Mouse (Mus musculus) small intestine, adult 2 months (tissue): ENCODE results near the gene Gjb3. TPM values are rescaled to one million over a fixed set of nuclear protein-coding genes. Genes with fewer than 3 reads are reported as not detected.

Experiments used
- H3K27ac ChIP-seq: fragments of 200-500 bp; 2 replicates; pipeline ENCODE4 v1.5.1; 2012; ENCODE audit warnings: low read depth, low read length, control low read depth, inconsistent platforms; ENCODE audit not compliant: insufficient read depth
- H3K27me3 ChIP-seq: fragments of 200-500 bp; 2 replicates; pipeline ENCODE4 v1.6.1; 2012; ENCODE audit warnings: mild to moderate bottlenecking, moderate library complexity, low read length, inconsistent platforms; ENCODE audit not compliant: control insufficient read depth, insufficient read depth
- H3K36me3 ChIP-seq: fragments of 200-500 bp; 2 replicates; pipeline ENCODE4 v1.6.1; 2012; ENCODE audit warnings: mild to moderate bottlenecking, low read length, control low read depth, inconsistent platforms; ENCODE audit not compliant: control insufficient read depth, insufficient read depth
- H3K4me1 ChIP-seq: fragments of 200-500 bp; 2 replicates; pipeline ENCODE4 v1.6.1; 2012; ENCODE audit warnings: low read length, inconsistent platforms, mixed read lengths; ENCODE audit not compliant: control insufficient read depth, insufficient read depth, insufficient read length
- H3K4me3 ChIP-seq: fragments of 200-500 bp; 2 replicates; pipeline ENCODE4 v1.5.1; 2012; ENCODE audit warnings: low read depth, mild to moderate bottlenecking, control low read depth, inconsistent platforms, low read length, moderate library complexity
- CTCF ChIP-seq: fragments of 200-500 bp; IDR thresholded peaks from 2 replicates; pipeline ENCODE4 v1.5.1; 2012; ENCODE audit warnings: low read depth, mild to moderate bottlenecking, control low read depth, inconsistent platforms, low read length, moderate library complexity, mixed read lengths; ENCODE audit not compliant: insufficient replicate concordance, insufficient read length; ENCODE audit errors: extremely low read depth
- POLR2A ChIP-seq: fragments of 200-500 bp; IDR thresholded peaks from 2 replicates; pipeline ENCODE4 v1.6.1; 2012; ENCODE audit warnings: low read depth, mild to moderate bottlenecking, control low read depth, inconsistent platforms, low read length, moderate library complexity
- WGBS: fragments of 180-500 bp; shearing (Covaris S2); methylation state at CpG from one replicate; pipeline ENCODE4 v1.1.7; 2018; 5-methylcytosine and 5-hydroxymethylcytosine counted together
- polyA plus RNA-seq: library from polyadenylated mRNA; depleted of rRNA; stranded (reverse); fragments of >200 nt; gene quantifications from 2 replicates; pipeline ENCODE4 v1.2.3, GENCODE M21; 2012

Gjb3 gene
- polyA plus RNA-seq, 1 experiment = 21.3 TPM

DNA sequence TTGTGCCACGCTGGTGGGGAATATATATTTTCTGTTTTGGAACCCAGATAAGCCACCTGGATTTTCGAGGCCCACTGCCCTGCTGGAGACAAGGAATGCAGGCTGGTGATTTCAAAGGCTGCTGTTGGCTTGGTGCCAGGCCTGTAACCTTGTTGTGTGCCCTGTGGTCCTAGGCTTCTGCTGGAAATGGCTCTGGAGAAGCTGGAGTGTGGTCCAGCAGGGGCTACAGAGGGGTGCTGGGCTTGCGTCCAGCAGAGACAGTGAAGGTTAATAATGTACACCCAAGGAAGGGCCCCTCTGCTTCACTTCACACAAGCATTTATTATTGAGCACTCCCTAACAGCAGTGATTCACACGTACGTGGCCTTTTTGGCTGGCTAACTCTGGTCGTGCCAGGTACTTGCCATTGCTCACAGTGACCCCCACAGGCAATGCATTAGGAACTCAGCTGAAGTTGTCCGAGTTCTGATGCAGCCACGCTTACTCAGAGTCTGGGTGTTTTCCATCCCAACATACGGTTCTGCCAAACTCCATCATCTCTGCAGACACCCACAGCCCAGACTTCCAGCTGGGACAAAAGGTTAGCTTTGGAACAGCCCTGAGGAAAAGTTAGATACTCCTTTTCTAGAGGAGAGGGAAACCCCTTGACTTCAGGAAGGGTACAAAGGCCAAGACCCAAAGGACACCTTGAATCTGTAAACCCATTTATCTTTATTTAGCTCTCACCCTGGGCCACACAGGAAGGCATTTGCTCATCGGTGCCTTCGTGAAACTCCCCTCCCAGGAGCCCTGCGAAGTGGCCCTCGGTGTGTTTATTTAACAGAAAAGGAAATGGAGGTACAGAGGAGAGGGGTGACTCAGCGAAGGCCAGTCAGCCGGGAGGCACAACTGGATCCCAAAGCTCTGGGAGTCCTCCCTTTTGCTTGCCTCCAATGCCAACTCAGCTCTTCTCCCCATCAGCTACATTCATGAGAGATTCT is 24.2 kb upstream of the Gjb3 start:
- Histone ChIP-seq H3K4me1 (no peaks in the 10 kb centered on the region), H3K27me3 (no peaks in the 10 kb centered on the region), H3K36me3 (no peaks in the 10 kb centered on the region), H3K27ac (no peak overlapping the region), H3K4me3 (no peak overlapping the region)
- 40% methylated on average over 15 of the region's 15 CpGs for WGBS
- no peak for TF ChIP-seq CTCF
- no peak for TF ChIP-seq POLR2A

DNA sequence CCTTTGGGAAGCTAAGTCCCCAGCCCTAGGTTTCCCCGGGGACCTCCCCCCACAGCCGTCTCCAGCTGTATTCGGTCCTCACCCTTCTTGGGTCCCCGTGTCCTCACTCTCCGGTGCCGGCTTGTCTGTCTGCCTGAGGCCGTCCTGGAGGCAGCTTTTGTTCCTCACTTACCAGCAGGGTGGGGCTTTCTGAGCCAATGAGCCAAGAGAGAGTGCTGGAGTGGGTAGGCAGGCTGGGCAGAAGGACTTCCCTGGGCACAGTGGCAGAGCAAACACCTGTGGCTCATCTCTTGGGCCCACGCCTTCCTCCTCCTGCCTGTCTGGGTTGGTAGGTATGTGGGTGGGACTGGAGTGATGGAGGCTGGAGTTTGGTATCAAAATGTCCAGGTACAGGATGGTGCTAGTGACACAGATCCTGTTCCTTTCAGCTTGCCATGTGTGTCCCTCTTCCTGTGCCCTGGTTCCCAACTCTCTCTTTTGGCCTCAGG is 23.4 kb upstream of the Gjb3 start, which contains the start of gene Gjb4:
TSS of gene Gjb4 (minus strand) at position 131 of the 488 bp plus-strand sequence.
- no peak within 1 kb of the TSS for H3K27ac ChIP-seq
- H3K36me3 ChIP-seq = no peaks in the 10 kb centered on the region
- WGBS = 42% methylated on average over 8 of the region's 8 CpGs
- TF ChIP-seq CTCF (no peak), POLR2A (no peak)
- no peaks in the 10 kb centered on the region for H3K27me3 ChIP-seq
- H3K4me3 ChIP-seq = no peak within 1 kb of the TSS
- no peaks in the 10 kb centered on the region for H3K4me1 ChIP-seq

GRCm38 (mm10) chr4:127352594-127352993 is 21.9 kb upstream of the Gjb3 start:
- Histone ChIP-seq H3K36me3 (no peaks in the 10 kb centered on the region), H3K27ac (no peak overlapping the region), H3K27me3 (no peaks in the 10 kb centered on the region), H3K4me3 (no peak overlapping the region), H3K4me1 (no peaks in the 10 kb centered on the region)
- WGBS = 53% methylated on average over 1 of the region's 1 CpGs
- TF ChIP-seq CTCF (no peak), POLR2A (no peak)

- Histone ChIP-seq H3K4me3 (no peak overlapping the region), H3K27ac (no peak overlapping the region), H3K4me1 (no peaks in the 10 kb centered on the region), H3K36me3 (no peaks in the 10 kb centered on the region), H3K27me3 (no peaks in the 10 kb centered on the region)
- no peak for TF ChIP-seq POLR2A
- TF ChIP-seq CTCF = no peak
- whole genome bisulfite sequencing = 25% methylated on average over 4 of the region's 4 CpGs
These were observed 19.1 kb upstream of the Gjb3 start for GRCm38 (mm10) chr4:127349560-127350300.

GRCm38 (mm10) chr4:127345000-127345399 is 14.4 kb upstream of the Gjb3 start:
- Histone ChIP-seq H3K4me3 (no peak overlapping the region), H3K27ac (no peak overlapping the region), H3K36me3 (no peaks in the 10 kb centered on the region), H3K27me3 (no peaks in the 10 kb centered on the region), H3K4me1 (no peaks in the 10 kb centered on the region)
- TF ChIP-seq POLR2A (no peak), CTCF (no peak)
- WGBS = 58% methylated on average over 5 of the region's 5 CpGs

- Histone ChIP-seq H3K4me1 (no peaks in the 10 kb centered on the region), H3K27me3 (no peaks in the 10 kb centered on the region), H3K27ac (no peak overlapping the region), H3K4me3 (no peak overlapping the region), H3K36me3 (no peaks in the 10 kb centered on the region)
- TF ChIP-seq CTCF (no peak), POLR2A (no peak)
- 38% methylated on average over 6 of the region's 6 CpGs for WGBS
These were observed 10.7 kb upstream of the Gjb3 start for GRCm38 (mm10) chr4:127341372-127341771.

DNA sequence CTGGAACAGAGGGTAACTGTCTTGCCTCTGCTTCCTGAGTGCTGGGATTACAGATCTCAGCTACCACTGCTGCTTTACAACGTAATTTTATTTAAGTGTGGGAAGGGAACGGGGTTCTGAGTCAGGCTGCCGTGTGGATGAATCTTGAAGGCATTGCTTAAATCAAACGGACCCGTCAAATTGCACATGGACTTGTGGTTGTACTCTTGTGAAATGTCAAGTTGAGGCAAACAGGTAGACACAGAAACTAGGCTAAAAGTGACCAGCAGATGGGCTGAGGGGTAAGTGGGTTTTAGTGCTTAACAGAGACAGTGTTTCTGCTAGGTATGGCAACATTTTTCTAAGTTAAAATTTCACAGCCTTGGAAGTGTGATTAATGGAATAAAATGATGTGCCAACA is 7.0 kb upstream of the Gjb3 start:
- no peaks in the 10 kb centered on the region for H3K36me3 ChIP-seq
- 77% methylated on average over 5 of the region's 5 CpGs for WGBS
- no peak overlapping the region for H3K27ac ChIP-seq
- no peaks in the 10 kb centered on the region for H3K27me3 ChIP-seq
- H3K4me3 ChIP-seq = no peak overlapping the region
- TF ChIP-seq CTCF (no peak), POLR2A (no peak)
- H3K4me1 ChIP-seq = no peaks in the 10 kb centered on the region
